Mouse (Mus musculus) lung, postnatal 0 days (tissue): ENCODE results near the gene Dusp1.

Experiments used
- CTCF ChIP-seq: IDR thresholded peaks from 2 replicates; pipeline ENCODE4 v1.5.1; 2016; ENCODE audit warnings: antibody characterized with exemption, mild to moderate bottlenecking
- EP300 ChIP-seq: IDR thresholded peaks from 2 replicates; pipeline ENCODE4 v1.6.1; 2016; ENCODE audit warnings: antibody characterized with exemption, mild to moderate bottlenecking, control low read depth

- TF ChIP-seq CTCF (no peak), EP300 (no peak)
Observed at GRCm38 (mm10) chr17:26476871-26477270, 85.1 kb downstream of the Dusp1 start.
